Mouse (Mus musculus): ENCODE data around the gene Ttll13. TPM values are rescaled to one million over a fixed set of nuclear protein-coding genes. Genes with fewer than 3 reads are reported as not detected.

Gene Ttll13
- polyA plus RNA-seq, 1 experiment, result 0.62 TPM

DNA sequence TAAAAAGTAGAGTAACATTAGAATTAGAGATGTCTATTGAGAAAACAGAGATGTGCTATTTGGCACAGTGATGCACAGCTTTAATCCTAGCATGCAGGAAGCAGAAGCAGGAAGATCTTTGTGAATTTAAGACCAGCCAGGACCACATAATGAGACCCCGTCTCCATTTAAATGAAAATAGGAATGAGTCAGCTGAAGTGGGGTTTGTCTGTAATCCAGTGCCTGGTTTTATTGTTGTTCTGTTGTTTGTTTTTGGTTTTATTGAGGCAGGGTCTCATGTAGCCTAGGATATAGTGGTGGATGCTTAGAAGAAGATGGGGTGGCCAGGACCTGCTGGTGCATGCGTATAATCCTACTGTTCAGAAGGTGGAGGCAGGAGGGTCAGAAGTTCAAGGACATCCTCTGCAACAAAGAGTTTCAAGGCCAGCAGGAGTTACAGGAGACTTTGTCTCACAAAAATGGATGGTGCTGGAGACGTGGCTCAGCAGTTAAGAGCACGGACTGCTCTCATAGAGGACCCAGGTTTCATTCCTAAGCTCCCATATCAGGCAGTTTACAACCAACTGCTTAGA is 24.9 kb upstream of the Ttll13 start:
- Histone ChIP-seq H3K4me3 (ENCODE audit: control insufficient read depth, insufficient read depth, low read length) (no peak overlapping the region), H3K4me1 (replicated peaks; ENCODE audit: control insufficient read depth, insufficient read depth, low read length) (no peaks in the 10 kb centered on the region), H3K27ac (ENCODE audit: control insufficient read depth, insufficient read depth, low read length) (no peak overlapping the region), H3K27me3 (ENCODE audit: control insufficient read depth, insufficient read depth, low read length) (no peaks in the 10 kb centered on the region), H3K36me3 (ENCODE audit: control insufficient read depth, insufficient read depth, low read length) (peaks cover 72% of the 10 kb centered on the region)
- 95% methylated on average over 4 of the region's 4 CpGs for WGBS
- TF ChIP-seq CTCF (IDR thresholded peaks at IDR 0.05; ENCODE audit: borderline replicate concordance, control insufficient read depth, extremely low read depth, insufficient read depth, low read length, poor library complexity), result no peak
- no peak for TF ChIP-seq POLR2A (IDR thresholded peaks at IDR 0.05; ENCODE audit: control insufficient read depth, extremely low read depth, insufficient read depth, low read length, poor library complexity)
- no peak for DNase-seq

DNA sequence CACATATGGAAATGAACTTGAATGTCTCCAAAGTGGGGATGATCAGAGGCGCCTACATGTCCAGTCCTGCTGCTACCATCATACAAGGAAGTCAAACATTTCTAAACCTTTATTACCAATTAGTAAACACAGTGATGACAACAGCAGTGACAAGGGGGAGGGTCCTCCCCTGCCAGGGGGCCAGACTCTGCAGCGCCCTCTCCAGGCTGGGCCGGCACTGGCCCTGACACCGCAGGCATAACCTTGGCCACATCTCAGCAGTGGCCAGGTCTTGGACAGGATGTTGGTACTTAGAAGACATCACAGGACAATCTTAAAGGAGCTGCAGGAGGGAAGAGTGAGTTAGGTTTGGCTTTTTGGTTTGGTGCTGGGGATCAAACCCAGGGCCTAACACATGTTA is 19.1 kb upstream of the Ttll13 start:
- WGBS, result 96% methylated on average over 4 of the region's 4 CpGs

DNA sequence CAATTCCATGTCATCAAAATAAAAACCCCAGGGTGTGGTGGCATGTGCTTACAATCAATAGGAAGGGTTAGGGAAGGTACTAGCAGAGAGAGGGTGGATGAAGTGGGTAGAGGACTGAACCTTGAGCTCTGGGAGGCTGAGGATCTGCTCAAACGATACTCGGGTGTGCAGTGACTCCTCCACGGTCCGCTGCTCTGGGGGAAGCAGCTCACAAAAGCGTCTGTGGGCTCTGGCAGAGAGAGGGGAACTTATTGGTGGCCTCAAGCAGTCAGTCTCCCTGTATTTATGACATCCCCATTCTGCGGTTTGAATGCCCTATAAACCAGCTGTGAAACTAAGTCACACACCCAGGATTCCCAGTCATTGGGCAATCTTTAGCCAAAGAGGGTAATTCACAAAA is 16.0 kb upstream of the Ttll13 start:
- no peaks in the 10 kb centered on the region for H3K27me3 ChIP-seq (ENCODE audit: control insufficient read depth, insufficient read depth, low read length)
- no peak for DNase-seq
- WGBS, result 46% methylated on average over 6 of the region's 6 CpGs

More for the DNA sequence above, 19.1 kb upstream of the Ttll13 start:
- Histone ChIP-seq H3K4me3 (ENCODE audit: control insufficient read depth, insufficient read depth, low read length) (no peak overlapping the region), H3K27me3 (ENCODE audit: control insufficient read depth, insufficient read depth, low read length) (no peaks in the 10 kb centered on the region), H3K36me3 (ENCODE audit: control insufficient read depth, insufficient read depth, low read length) (peaks cover 31% of the 10 kb centered on the region), H3K4me1 (replicated peaks; ENCODE audit: control insufficient read depth, insufficient read depth, low read length) (peaks cover 5% of the 10 kb centered on the region; the same call in 1 of the 2 replicates), H3K27ac (ENCODE audit: control insufficient read depth, insufficient read depth, low read length) (no peak overlapping the region)
- TF ChIP-seq CTCF (IDR thresholded peaks at IDR 0.05; ENCODE audit: borderline replicate concordance, control insufficient read depth, extremely low read depth, insufficient read depth, low read length, poor library complexity) (no peak), POLR2A (IDR thresholded peaks at IDR 0.05; ENCODE audit: control insufficient read depth, extremely low read depth, insufficient read depth, low read length, poor library complexity) (no peak)
- no peak for DNase-seq

DNA sequence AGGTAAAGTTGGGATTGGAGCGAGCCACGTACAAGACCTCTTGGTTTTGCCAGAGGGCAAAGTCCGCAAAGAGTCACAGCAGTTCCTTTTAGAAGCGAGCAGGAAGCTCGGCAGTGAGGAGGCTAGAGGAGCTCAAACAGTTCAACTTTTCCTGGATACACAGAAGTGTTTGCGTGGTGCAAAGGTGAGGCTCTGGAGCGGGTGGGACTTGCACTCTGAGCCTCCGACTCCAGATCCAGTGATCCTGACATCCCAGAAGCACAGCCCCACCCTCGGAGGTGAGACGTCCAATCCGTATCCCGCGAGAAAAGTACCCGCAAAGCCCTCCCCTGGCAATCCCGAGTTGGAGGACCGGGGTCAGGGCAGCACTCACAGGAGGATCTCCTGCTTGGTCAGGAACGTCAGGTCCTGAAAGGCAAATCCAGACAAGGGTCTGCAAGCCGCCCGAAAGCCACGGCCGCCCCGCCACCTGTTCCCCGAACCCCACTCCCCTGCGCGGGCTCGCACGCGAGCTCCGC is 14.1 kb upstream of the Ttll13 start:
- DNase-seq, result no peak

More for the DNA sequence above, 16.0 kb upstream of the Ttll13 start:
- TF ChIP-seq CTCF (IDR thresholded peaks at IDR 0.05; ENCODE audit: borderline replicate concordance, control insufficient read depth, extremely low read depth, insufficient read depth, low read length, poor library complexity) (no peak), POLR2A (IDR thresholded peaks at IDR 0.05; ENCODE audit: control insufficient read depth, extremely low read depth, insufficient read depth, low read length, poor library complexity) (no peak)
- Histone ChIP-seq H3K36me3 (ENCODE audit: control insufficient read depth, insufficient read depth, low read length) (peaks cover 15% of the 10 kb centered on the region), H3K4me3 (ENCODE audit: control insufficient read depth, insufficient read depth, low read length) (no peak overlapping the region), H3K27ac (ENCODE audit: control insufficient read depth, insufficient read depth, low read length) (no peak overlapping the region), H3K4me1 (replicated peaks; ENCODE audit: control insufficient read depth, insufficient read depth, low read length) (peaks cover 10% of the 10 kb centered on the region)

DNA sequence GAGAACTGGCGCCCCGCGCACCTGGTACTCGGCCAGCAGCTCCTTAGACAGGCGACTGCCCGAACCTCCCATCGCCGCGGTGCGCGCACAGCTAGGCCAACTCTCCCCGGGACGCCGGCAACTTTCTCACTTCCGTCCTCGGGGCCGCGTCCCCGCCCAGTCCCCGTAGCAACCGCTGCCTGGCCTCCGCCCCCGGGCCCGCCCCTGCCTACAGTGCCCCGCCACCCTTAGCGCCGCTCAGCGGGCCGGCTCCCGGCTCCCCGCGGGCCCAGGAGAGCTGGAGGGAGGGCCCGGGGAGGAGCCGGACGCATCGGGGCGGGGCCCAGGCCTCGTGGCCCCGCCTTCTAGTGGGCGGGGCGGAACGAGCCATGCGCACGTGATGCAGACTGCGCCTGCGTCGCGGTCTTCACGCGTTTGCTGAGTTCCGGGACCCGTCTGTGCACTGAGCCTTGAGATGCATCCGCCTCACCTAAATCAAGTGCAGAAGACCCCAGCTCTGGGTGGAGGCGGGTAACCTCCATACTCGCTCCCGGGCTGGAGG is 13.6 kb upstream of the Ttll13 start, which contains the start of the genes Cib1 and Gdpgp1:
Cib1 (minus strand) TSS at position 325 of the 541 bp plus-strand sequence.
Gdpgp1 (plus strand) TSS at position 377 of the 541 bp plus-strand sequence.
- Histone ChIP-seq H3K36me3 (ENCODE audit: control insufficient read depth, insufficient read depth, low read length) (no peaks in the 10 kb centered on the region; the same call in 1 of the 2 replicates), H3K27me3 (ENCODE audit: control insufficient read depth, insufficient read depth, low read length) (no peaks in the 10 kb centered on the region), H3K4me3 (ENCODE audit: control insufficient read depth, insufficient read depth, low read length) (peak within 1 kb of the TSS; percentile 60), H3K4me1 (replicated peaks; ENCODE audit: control insufficient read depth, insufficient read depth, low read length) (peaks cover 10% of the 10 kb centered on the region), H3K27ac (ENCODE audit: control insufficient read depth, insufficient read depth, low read length) (peak within 1 kb of the TSS; percentile 50)
- TF ChIP-seq POLR2A (IDR thresholded peaks at IDR 0.05; ENCODE audit: control insufficient read depth, extremely low read depth, insufficient read depth, low read length, poor library complexity) (peak; percentile 70), CTCF (IDR thresholded peaks at IDR 0.05; ENCODE audit: borderline replicate concordance, control insufficient read depth, extremely low read depth, insufficient read depth, low read length, poor library complexity) (peak; percentile 64; the same call in 1 of the 2 replicates)
- peak; percentile 98 for DNase-seq
- WGBS, result under 1% methylated on average over 56 of the region's 56 CpGs

More for the DNA sequence above, 14.1 kb upstream of the Ttll13 start:
- H3K4me1 ChIP-seq (replicated peaks; ENCODE audit: control insufficient read depth, insufficient read depth, low read length), result peaks cover 10% of the 10 kb centered on the region
- peak overlapping the region; percentile 3; the same call in 1 of the 2 replicates for H3K27ac ChIP-seq (ENCODE audit: control insufficient read depth, insufficient read depth, low read length)
- TF ChIP-seq CTCF (IDR thresholded peaks at IDR 0.05; ENCODE audit: borderline replicate concordance, control insufficient read depth, extremely low read depth, insufficient read depth, low read length, poor library complexity) (no peak), POLR2A (IDR thresholded peaks at IDR 0.05; ENCODE audit: control insufficient read depth, extremely low read depth, insufficient read depth, low read length, poor library complexity) (no peak)
- H3K4me3 ChIP-seq (ENCODE audit: control insufficient read depth, insufficient read depth, low read length), result peak overlapping the region; percentile 55
- WGBS, result 1% methylated on average over 29 of the region's 29 CpGs
- H3K36me3 ChIP-seq (ENCODE audit: control insufficient read depth, insufficient read depth, low read length), result peaks cover 3% of the 10 kb centered on the region
- no peaks in the 10 kb centered on the region for H3K27me3 ChIP-seq (ENCODE audit: control insufficient read depth, insufficient read depth, low read length)

DNA sequence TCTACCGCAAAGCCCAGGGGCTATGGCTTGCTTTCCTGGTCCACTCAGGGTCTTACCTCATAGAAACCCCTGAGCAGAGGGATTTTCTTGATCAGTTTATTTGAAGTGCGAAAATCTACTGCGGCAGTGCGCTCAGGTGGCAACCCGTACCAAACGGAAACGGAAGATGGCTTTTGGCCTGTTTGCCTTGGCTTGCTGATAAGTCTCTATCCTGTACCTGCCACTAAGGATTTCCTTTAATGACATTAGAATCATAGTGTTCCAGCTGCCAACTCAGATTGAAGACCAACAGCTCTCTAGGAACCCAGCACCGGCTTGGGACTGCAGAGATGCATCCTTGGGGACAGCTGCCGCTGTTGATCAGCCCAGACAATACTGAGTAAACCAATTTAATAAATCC is 12.4 kb upstream of the Ttll13 start:
- Histone ChIP-seq H3K27ac (ENCODE audit: control insufficient read depth, insufficient read depth, low read length) (peak overlapping the region; percentile 50; the same call in 1 of the 2 replicates), H3K27me3 (ENCODE audit: control insufficient read depth, insufficient read depth, low read length) (no peaks in the 10 kb centered on the region), H3K4me3 (ENCODE audit: control insufficient read depth, insufficient read depth, low read length) (peak overlapping the region; percentile 15; the same call in 1 of the 2 replicates), H3K36me3 (ENCODE audit: control insufficient read depth, insufficient read depth, low read length) (peaks cover 7% of the 10 kb centered on the region), H3K4me1 (replicated peaks; ENCODE audit: control insufficient read depth, insufficient read depth, low read length) (peaks cover 7% of the 10 kb centered on the region)
- 72% methylated on average over 9 of the region's 9 CpGs for WGBS
- no peak for DNase-seq
- TF ChIP-seq CTCF (IDR thresholded peaks at IDR 0.05; ENCODE audit: borderline replicate concordance, control insufficient read depth, extremely low read depth, insufficient read depth, low read length, poor library complexity) (no peak), POLR2A (IDR thresholded peaks at IDR 0.05; ENCODE audit: control insufficient read depth, extremely low read depth, insufficient read depth, low read length, poor library complexity) (no peak)

Data from thymus, adult 2 months (tissue).